Mouse (Mus musculus) retina, postnatal 7 days (tissue): ENCODE data around the gene 4932438H23Rik.

Source experiments
- DNase-seq: peaks from one replicate; pipeline ENCODE4 v3.0.0-alpha.2; 2012; ENCODE audit warnings: low read depth, low spot score

4932438H23Rik gene

GRCm38 (mm10) chr16:91009942-91010529 lies 84.9 kb downstream of the 4932438H23Rik start:
- DNase-seq, result no peak

- no peak for DNase-seq
These were observed 89.9 kb downstream of the 4932438H23Rik start for GRCm38 (mm10) chr16:91004915-91005538.
